Mouse (Mus musculus): ENCODE data around the gene Dnpep.

- TF ChIP-seq POLR2A (IDR thresholded peaks at IDR 0.05; ENCODE audit: borderline replicate concordance, insufficient read depth, low read length) (no peak), CTCF (IDR thresholded peaks at IDR 0.05; ENCODE audit: borderline replicate concordance, insufficient read depth, low read depth, low read length) (no peak)
Observed at GRCm38 (mm10) chr1:75347279-75347678, 29.5 kb upstream of the Dnpep start.

Measured in cerebellum, adult 2 months (tissue).